8 mouse cellular contexts compared by ENCODE assay signal in genomic region chr11:65806321-65806904, GRCm38 (mm10). TPM values are rescaled to one million over a fixed set of nuclear protein-coding genes. Genes with fewer than 3 reads are reported as not detected.
DNase-seq lines count a peak whose midpoint lies in the region; ATAC-seq and TF ChIP-seq lines count a peak whose summit lies in the region.

No protein-coding gene starts in this region.

- peak overlapping the region; percentile 71 for H3K4me3 ChIP-seq in heart, adult 2 months
- peak overlapping the region; percentile 68 for H3K4me3 ChIP-seq in embryonic fibroblast, embryonic 13.5 days (ENCODE audit: insufficient read depth, low read length)
- peak overlapping the region; percentile 72 for H3K4me3 ChIP-seq in limb, embryonic 15.5 days
- H3K4me3 ChIP-seq in midbrain, embryonic 14.5 days (replicated peaks; ENCODE audit: low read depth, low read length), result peak overlapping the region; percentile 77

- no peaks in the 10 kb centered on the region; the same call in 1 of the 2 replicates for H3K4me1 ChIP-seq in heart, adult 2 months (ENCODE audit: control insufficient read depth, insufficient read depth, low read length)
- no peaks in the 10 kb centered on the region for H3K4me1 ChIP-seq in embryonic fibroblast, embryonic 13.5 days (ENCODE audit: control insufficient read depth, insufficient read depth, low read length)
- 0 out of 2 replicates have a peak, but pooled peaks cover 7% of the 10 kb centered on the region for H3K4me1 ChIP-seq in limb, embryonic 15.5 days
- H3K4me1 ChIP-seq in midbrain, embryonic 14.5 days (ENCODE audit: control insufficient read depth, insufficient read depth, low read length), result peaks cover 10% of the 10 kb centered on the region; the same call in 1 of the 2 replicates

- 0 out of 2 replicates have a peak, but pooled peaks cover 2% of the 10 kb centered on the region for H3K79me2 ChIP-seq in heart, adult 2 months (replicated peaks; ENCODE audit: control insufficient read depth, insufficient read depth, low read length)

- WGBS in heart, adult 2 months, result 1% methylated on average over 20 of the region's 20 CpGs
- WGBS in limb, embryonic 15.5 days, result 1% methylated on average over 20 of the region's 20 CpGs
- 2% methylated on average over 20 of the region's 20 CpGs for WGBS in midbrain, embryonic 14.5 days

- TF ChIP-seq CTCF in heart, adult 2 months (IDR thresholded peaks at IDR 0.05), result no peak
- TF ChIP-seq CTCF in embryonic fibroblast, embryonic 13.5 days (IDR thresholded peaks at IDR 0.05; ENCODE audit: borderline replicate concordance, insufficient read depth, low read length), result no peak

- peak overlapping the region; percentile 68 for H3K4me2 ChIP-seq in limb, embryonic 15.5 days
- H3K4me2 ChIP-seq in midbrain, embryonic 14.5 days (ENCODE audit: low read length), result peak overlapping the region; percentile 90

- no peak for TF ChIP-seq EP300 in heart, adult 2 months (IDR thresholded peaks at IDR 0.05; ENCODE audit: insufficient read depth, low read depth, low read length)

- intact Hi-C loops in heart, adult 2 months (cut with DNase I), result no loop called here
- intact Hi-C loops in heart, postnatal 36 days (cut with DNase I), result loop anchor here (5.0 kb wide), 1 partner anchor 89 kb away; no protein-coding TSS in a partner anchor
- intact Hi-C loops in heart, postnatal 14 days (cut with DNase I), result loop anchor here (2.0 kb wide), 1 partner anchor 18 kb away; the partner anchor contains the start of gene Map2k4

- no peaks in the 10 kb centered on the region for H3K9me3 ChIP-seq in limb, embryonic 15.5 days
- H3K9me3 ChIP-seq in midbrain, embryonic 14.5 days (ENCODE audit: control insufficient read depth, low read length), result no peaks in the 10 kb centered on the region

- no peaks in the 10 kb centered on the region for H3K36me3 ChIP-seq in heart, adult 2 months (ENCODE audit: control insufficient read depth, insufficient read depth, low read length)
- no peaks in the 10 kb centered on the region for H3K36me3 ChIP-seq in limb, embryonic 15.5 days
- H3K36me3 ChIP-seq in midbrain, embryonic 14.5 days (ENCODE audit: control insufficient read depth, insufficient read depth, low read length), result no peaks in the 10 kb centered on the region

- peak overlapping the region; percentile 76 for H3K9ac ChIP-seq in heart, adult 2 months (ENCODE audit: low read depth, low read length)
- H3K9ac ChIP-seq in limb, embryonic 15.5 days, result no peak overlapping the region
- H3K9ac ChIP-seq in midbrain, embryonic 14.5 days (replicated peaks; ENCODE audit: low read length), result peak overlapping the region; percentile 76

- DNase-seq in heart, adult 2 months, result peak in 1 of 2 experiments; percentile 42
- no peak for DNase-seq in heart, postnatal 36 days
- peak; percentile 50 for DNase-seq in MN1 (ENCODE audit: low spot score)
- peak; percentile 11 to 23 for DNase-seq in heart, postnatal 14 days
- DNase-seq in midbrain, embryonic 14.5 days, result peak; percentile 51
- DNase-seq in thymus, postnatal 25 days, result peak; percentile 50

- H3K27me3 ChIP-seq in heart, adult 2 months (ENCODE audit: control insufficient read depth, insufficient read depth, low read length), result no peaks in the 10 kb centered on the region
- H3K27me3 ChIP-seq in limb, embryonic 15.5 days, result no peaks in the 10 kb centered on the region
- no peaks in the 10 kb centered on the region for H3K27me3 ChIP-seq in midbrain, embryonic 14.5 days (ENCODE audit: control insufficient read depth, insufficient read depth, low read length)

- ATAC-seq in limb, embryonic 15.5 days (ENCODE audit: insufficient number of reproducible peaks, low FRiP score, low TSS enrichment, low read depth), result 0 out of 2 replicates have a peak, but pooled peaks have one; percentile 32
- ATAC-seq in midbrain, embryonic 14.5 days (ENCODE audit: low FRiP score, low TSS enrichment), result no peak; the same call in 1 of the 2 replicates

- TF ChIP-seq POLR2A in heart, adult 2 months (IDR thresholded peaks at IDR 0.05; ENCODE audit: insufficient read depth, low read depth, low read length), result no peak
- TF ChIP-seq POLR2A in embryonic fibroblast, embryonic 13.5 days (IDR thresholded peaks at IDR 0.05; ENCODE audit: low read depth, low read length), result no peak

- peak overlapping the region; percentile 87 for H3K27ac ChIP-seq in heart, adult 2 months
- H3K27ac ChIP-seq in embryonic fibroblast, embryonic 13.5 days (ENCODE audit: insufficient read depth, low read length), result peak overlapping the region; percentile 28; the same call in 1 of the 2 replicates
- 0 out of 2 replicates have a peak overlapping the region, but pooled peaks have one; percentile 33 for H3K27ac ChIP-seq in limb, embryonic 15.5 days
- peak overlapping the region; percentile 81 for H3K27ac ChIP-seq in midbrain, embryonic 14.5 days (replicated peaks; ENCODE audit: low read depth, low read length)

RNA-seq across cellular contexts. Expression of gene Zkscan6, which starts 0.6 kb away (rescaled TPM):
- total RNA-seq in heart, adult 2 months (2021), result 1 to 10 TPM; 4.2 to 4.4 TPM
- polyA plus RNA-seq in heart, adult 2 months (2012; rRNA removed), result 2.1 and 3.0 TPM in 2 replicates
- total RNA-seq in heart, postnatal 36 days (2021), result 1 to 10 TPM; 5.0 to 5.2 TPM
- polyA plus RNA-seq in embryonic fibroblast, embryonic 13.5 days (2011; ENCODE audit: insufficient read length, low read depth, missing spikeins), result 8.2 and 9.1 TPM in 2 replicates
- total RNA-seq in heart, postnatal 14 days (2021), result 1 to 10 TPM; 4.9 to 6.0 TPM
- 14.7 and 15.7 TPM in 2 replicates for polyA plus RNA-seq in limb, embryonic 15.5 days (2015; fragmentation: Nextera tagmentation; extraction: Ambion mirVana)
- polyA plus RNA-seq in midbrain, embryonic 14.5 days (2014; fragmentation: Nextera tagmentation; extraction: Ambion mirVana), result 14.4 and 19.2 TPM in 2 replicates

RNA-seq across cellular contexts. Expression of gene Map2k4, which starts 18.3 kb away (rescaled TPM):
- total RNA-seq in heart, adult 2 months (2021), result 10 to 100 TPM; 42.1 to 45.8 TPM
- 21.9 and 42.6 TPM in 2 replicates for polyA plus RNA-seq in heart, adult 2 months (2012; rRNA removed)
- total RNA-seq in heart, postnatal 36 days (2021), result 10 to 100 TPM; 42.5 to 44.8 TPM
- polyA plus RNA-seq in embryonic fibroblast, embryonic 13.5 days (2011; ENCODE audit: insufficient read length, low read depth, missing spikeins), result 60.0 and 65.2 TPM in 2 replicates
- total RNA-seq in heart, postnatal 14 days (2021), result 10 to 100 TPM; 47.4 to 47.5 TPM
- 58.8 and 63.6 TPM in 2 replicates for polyA plus RNA-seq in limb, embryonic 15.5 days (2015; fragmentation: Nextera tagmentation; extraction: Ambion mirVana)
- polyA plus RNA-seq in midbrain, embryonic 14.5 days (2014; fragmentation: Nextera tagmentation; extraction: Ambion mirVana), result 86.5 and 100 TPM in 2 replicates

Comparison
In these comparisons a context has a peak if more than half of its experiments do, and no peak if none do; other contexts are left out.
1. DNase-seq: peak in MN1 (single experiment), heart, postnatal 14 days (2 of 2), midbrain, embryonic 14.5 days (single experiment) and thymus, postnatal 25 days (single experiment); none in heart, postnatal 36 days (0 of 2).
2. H3K27ac ChIP-seq: peak in every context shown above with its lines; median percentile 87 in heart, adult 2 months; 81 in midbrain, embryonic 14.5 days; 33 in limb, embryonic 15.5 days; 28 in embryonic fibroblast, embryonic 13.5 days.
3. Peak in every context shown above with its lines, with median percentiles within 50 percentile points of each other: H3K4me3 ChIP-seq.